Mouse (Mus musculus): ENCODE measurements around the gene Zcchc24. TPM values are rescaled to one million over a fixed set of nuclear protein-coding genes. Genes with fewer than 3 reads are reported as not detected.

The Zcchc24 gene
- total RNA-seq, 1 experiment from 2014 or later, result 32.5 TPM

DNA sequence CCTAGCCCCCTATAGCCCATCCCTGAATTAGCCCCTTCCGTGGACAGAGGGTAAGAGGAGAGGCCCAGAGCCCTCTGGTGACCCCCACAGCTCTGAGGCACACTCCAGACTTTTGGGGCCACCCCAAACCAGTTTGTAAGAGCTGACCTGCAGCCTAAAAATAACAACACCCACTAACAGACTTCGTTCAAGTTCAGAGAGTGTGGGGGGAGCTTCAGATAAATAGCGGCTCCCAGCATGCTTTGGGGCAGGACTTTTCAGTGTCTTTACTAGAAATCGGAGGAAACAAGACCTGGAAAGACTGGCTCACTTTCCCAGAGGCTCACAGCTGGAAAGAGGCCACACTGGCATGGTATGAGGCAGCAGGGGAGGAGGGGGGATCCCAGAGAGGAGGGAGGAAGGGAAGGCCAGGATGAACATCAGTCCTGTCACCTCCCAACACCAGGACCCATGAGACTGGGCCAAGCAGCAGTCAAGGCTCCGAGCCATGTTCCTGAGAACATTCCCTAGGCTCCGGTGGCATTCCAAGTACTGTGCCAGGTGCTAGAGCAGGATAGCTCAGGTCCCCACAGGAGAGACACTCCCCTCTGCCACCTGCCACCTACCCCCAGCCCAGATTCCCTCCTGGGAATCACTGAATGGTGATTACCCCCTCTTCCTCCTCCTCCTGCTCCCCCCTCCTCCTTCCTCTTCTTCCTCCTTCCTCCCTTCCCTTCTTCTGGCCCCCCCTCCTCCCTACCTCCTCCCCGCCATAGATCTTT is 20.7 kb downstream of the Zcchc24 start:
- DNase-seq, result peak; percentile 72

DNA sequence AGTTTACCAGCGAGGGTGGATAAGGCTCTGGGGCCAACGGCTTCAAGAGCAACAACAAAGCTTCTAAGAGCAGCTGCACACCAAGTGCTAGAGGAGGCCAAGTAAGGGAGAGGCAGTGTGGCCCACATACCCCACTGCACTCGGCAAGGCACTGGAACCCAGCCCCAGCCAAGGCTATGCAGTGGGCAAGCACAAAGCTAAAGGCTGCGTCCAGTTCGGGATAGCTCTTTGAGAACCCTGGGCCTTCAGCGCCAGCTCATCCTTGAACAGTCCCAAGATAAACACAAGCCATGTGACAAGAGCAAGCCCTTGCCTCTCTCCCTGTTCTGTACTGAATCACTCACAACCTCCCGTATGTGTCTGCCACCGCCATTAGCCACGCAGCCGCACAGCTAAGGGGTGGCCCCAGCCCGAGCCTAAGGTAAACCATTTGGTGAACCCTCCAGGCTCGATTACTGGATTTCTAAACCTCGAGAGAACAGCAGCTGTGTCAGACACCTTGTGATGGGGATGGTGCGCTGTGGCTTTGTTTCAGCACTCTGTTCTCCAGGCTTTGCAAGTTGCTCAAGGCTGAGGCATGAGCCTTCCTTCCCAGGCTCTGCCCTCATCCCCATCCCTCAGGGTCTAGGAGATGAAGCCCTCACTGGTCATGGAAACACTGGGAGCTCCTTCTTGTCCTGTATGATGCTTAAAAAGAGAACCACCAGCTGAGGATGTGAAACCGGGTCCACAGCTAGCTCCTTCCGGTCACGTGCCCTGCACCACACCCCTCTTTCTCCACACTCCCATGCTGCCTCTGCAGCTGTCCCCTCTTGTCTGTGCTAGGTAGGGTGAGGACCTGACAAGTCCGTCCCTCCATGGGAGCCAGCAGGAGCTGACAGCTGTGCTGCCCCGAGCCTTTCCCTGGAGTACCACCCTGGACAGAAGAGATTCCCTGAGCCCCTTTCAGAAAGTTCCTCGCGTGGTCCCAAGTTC is 21.6 kb downstream of the Zcchc24 start:
- DNase-seq, result no peak

DNA sequence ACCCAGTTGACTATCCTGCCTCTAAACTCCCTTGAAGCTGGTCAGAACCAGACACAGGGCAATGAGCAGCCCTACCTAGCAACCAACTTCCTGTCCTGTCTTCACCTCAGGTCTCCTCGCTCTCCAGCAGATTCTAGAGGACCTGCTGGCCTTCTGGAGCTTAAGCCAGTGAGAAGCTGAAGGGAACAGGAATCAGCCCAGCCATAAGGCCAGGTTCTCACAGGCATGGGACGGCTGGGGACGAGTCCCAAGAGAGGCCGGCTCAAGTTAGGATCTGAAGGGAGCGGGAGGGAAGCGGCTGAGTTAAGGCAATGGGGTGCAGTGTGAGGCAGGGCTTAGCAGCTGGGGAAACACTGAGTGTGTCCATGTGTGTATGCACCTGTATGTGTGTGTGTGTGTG is 22.5 kb downstream of the Zcchc24 start:
- no peak for DNase-seq

DNA sequence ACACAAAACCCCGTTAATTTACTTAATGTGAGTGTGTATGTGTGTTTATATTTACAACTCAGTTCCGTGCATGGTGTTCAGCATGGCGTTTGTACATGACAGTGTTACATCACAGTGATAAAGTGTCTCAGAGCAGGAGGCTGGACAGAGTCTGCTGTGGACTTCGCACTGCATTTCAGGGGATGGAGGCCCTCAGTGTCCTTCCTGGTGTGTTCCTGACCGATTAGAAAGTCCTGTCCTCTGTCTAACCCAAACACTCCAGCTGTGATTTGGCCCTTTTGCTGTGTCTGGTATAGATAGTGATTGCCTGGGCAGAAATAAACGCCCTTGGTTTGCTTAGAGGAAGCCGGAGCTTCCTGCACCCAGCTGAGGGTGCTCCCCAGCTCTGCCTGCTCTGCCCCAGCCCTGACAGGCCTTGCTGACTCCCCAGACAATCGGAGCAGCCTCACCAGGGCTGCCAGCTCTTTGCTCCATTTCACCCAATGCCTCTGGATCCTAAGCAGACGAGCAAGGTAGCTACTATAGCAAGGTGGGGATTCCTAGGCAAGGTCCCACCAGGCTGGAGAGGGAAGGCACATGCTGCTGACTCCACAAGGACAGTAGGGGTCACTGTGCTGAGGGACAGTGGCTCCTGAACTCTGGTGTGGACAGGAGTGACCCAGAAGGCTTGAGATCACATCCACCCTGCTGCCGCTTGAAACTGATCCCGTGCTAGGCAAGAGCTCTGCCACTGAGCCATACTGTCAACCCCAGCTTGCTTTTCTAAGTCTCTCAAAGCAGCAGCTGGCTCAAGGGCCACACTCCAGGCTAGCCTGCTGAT is 23.3 kb downstream of the Zcchc24 start:
- no peak for DNase-seq

DNA sequence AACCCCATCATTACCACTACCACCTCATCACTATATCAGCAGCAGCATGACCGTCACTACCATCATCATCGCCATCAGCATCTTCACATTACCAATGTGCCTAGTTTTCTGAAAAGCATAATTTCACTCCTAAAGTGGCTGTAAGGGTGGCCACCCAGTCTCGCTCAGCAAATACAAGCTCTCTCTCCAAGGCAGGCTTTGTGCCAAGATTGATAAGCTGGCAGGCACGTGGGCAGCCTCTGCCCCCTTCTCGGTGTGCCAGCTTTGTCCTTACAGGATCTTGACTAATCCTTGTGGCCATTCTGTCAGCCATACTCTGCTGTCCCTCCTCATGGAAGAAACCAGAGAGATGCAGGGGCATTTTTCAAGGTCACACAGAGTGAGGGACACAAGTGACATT is 25.9 kb downstream of the Zcchc24 start:
- DNase-seq, result no peak

DNA sequence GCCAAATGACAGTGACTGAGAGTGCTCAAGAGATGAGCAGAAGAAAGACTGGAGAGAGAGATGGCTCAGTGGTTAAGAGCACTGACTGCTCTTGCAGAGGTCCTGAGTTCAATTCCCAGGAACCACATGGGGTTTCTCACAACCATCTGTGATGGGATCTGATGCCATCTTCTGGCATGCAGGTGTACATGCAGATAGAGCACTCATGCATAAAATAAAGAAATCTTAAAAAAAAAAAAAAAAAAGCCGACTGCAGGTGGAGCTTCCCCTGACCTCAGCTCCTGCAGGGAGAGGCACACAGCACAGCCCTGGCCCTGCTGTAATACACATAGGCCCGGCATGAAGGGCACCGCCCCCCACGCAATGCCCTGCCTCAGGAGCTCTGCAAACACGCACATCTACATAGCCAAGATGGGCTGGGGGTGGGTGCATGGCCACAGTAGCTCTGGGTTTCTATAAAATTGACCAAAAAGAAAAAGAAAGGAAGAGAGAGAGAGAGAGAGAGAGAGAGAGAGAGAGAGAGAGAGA is 26.9 kb downstream of the Zcchc24 start:
- DNase-seq, result no peak

DNA sequence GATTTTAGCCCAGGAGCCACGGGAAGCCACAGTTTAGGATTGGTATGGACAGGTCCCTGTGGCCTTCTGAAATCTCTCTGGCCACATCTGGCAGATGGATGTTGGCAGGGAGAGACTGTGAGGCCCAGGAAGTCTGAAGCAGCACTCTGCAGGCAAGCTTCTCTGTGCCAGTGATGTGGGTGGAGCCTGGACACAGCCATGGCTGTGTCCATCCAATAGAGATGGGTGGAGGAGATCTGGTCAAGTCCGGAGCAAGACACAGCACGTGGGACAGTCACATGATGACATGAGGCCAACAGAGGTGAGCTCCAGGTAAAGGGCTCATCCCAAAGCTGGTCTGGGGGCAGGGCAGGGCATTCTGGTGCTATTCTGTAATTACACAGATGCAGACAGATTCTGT is 27.6 kb downstream of the Zcchc24 start:
- no peak for DNase-seq

DNA sequence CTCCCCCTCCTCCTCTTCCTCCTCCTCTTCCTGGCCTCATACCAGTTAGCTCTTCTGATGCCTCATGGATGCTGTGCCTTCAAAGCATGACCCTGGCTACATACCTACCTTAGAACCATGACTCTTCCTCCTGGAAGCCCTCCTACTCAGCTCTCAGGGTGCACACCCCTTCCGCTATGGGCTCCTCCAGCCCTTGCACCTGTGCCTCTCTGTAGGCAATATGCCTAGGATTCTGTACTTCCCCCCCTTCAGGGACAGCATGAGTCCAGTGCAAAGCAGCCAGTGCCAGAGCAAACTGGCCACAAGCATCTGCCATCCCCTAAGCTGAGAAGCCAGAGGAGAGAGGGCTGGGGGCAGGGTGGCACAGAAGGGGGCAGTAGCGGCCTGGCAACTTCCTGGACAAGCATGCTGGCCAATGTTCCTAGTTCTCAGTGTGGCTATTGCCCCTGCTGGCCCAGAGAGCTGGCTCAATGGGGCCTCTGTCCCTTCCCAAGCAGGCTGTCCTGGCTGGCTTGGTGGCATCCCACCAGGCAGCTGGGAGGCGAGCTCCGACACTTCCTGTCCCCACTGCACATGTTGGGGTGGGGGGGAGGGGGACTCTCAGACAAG is 28.8 kb downstream of the Zcchc24 start:
- no peak for DNase-seq

DNA sequence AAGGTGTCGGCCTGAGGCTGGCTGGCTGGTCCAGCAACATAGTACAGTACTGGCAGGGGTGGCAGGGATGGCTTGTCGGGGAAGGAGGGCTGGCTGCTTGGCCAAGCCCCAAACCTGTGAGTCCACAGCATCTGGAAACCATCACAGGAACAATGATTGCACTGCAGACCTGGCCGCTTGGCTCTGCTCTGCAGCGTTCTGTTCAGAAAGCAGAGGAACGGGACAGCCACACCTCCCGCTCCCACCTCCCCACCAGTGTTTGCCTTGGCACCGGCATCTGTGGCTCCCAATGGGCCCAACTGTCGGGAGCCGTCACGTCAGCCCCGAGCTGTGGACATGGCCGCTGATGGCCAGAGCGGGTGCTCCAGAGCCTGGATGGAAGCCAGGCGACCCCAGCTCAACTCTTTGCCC is 30.2 kb downstream of the Zcchc24 start:
- DNase-seq, result peak; percentile 52

DNA sequence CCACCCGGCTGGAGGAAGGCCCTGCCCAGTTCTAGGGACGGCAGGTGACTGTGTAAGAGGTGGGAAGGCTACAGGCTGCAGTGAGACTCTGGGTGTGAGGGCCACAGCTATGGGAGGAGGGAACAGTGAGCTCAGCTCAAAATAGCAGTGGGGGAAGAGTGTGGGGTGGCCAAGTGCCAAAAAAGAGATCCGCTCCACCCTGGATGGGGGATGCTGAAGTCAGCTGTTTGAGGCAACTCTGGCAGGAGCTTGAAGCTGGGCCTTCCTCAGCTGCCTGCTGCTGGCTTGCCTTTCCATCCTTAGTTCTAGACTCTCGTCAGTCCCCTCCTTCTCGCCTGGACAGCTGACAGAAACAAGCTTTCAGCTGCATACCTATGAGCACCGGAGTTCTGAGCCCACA is 32.2 kb downstream of the Zcchc24 start:
- DNase-seq, result no peak

DNA sequence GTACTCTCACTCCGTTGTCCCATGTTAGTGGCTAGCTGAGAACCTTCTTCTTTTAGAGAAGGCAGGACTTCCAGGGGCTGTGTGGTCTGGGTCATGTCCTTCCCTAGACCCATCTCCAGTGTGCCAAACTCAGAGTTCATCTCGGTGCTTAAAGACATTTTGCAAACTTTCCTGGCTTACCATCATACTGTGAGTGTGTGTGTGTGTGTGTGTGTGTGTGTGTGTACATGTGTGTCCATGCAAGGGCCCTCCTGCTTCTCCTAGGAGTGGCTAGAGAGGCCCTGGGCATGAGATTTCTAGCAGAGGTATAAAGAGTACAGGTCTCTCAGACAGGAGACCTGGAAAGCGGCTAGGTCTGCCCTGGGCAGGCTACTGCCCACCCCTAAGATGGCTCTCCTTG is 32.7 kb downstream of the Zcchc24 start:
- no peak for DNase-seq

DNA sequence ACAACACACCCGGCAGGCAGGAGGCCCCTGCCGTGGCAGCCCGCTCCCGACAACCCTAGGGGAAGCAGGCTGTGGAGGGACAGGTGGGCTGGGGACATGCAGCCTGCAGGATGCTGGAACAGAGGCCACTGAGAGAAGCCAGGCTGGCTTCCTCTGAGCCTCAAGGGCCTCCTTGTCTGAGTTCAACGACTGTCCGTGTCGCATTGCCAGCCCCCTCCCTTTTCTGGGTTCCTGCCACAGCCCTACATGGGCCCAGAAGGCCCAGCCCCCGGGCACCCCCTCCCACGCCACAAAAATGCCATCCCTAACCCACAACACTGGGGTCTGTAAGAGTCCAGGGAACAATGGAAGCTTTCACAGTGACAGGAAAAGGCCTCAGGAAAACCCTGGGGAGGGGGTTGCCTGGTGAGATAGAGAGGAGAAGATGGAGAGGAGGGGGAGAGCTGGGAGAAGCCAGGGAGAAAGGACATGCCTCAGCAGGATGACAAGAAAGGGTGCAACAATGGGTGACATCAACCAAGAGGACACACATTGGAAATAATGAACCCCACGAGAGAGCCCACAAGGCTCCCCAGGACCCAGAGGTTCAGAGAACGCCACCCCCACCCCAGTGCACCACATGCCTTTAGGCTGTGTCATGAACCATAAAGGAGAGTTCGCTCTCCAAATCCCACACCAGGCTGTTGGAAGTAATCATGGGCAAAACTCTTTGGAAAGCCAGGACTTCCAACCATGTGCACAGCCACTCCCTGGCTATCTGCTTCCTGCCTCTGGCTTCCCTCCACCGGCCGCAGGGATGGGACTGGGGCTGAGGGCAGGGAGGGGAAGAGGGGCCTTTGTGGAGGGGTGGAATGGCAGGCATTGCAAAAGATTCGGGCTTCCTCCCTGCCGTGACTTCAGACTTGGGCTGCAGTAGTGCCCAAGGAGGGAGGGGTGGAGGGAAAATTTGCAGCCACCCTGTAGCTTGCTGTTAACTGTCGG is 33.8 kb downstream of the Zcchc24 start:
- DNase-seq, result no peak

DNA sequence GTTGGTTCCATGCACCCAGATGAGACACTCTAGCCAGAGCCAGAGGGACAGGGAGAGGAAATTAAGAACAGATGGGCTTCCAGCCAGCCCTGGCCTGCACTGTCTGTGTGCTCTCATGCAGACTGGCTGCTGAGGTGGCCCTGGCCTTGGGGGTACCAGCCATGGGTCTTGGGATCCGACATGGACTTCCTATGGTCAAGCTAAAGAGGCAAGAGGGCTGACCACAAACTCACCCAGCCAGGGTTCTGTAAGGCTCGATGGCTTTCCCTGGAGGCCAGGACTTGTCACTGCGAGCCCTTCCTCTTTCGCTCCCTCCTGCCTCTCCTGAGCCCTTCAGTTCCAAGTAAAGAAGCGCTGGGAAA is 41.7 kb downstream of the Zcchc24 start:
- no peak for DNase-seq

DNA sequence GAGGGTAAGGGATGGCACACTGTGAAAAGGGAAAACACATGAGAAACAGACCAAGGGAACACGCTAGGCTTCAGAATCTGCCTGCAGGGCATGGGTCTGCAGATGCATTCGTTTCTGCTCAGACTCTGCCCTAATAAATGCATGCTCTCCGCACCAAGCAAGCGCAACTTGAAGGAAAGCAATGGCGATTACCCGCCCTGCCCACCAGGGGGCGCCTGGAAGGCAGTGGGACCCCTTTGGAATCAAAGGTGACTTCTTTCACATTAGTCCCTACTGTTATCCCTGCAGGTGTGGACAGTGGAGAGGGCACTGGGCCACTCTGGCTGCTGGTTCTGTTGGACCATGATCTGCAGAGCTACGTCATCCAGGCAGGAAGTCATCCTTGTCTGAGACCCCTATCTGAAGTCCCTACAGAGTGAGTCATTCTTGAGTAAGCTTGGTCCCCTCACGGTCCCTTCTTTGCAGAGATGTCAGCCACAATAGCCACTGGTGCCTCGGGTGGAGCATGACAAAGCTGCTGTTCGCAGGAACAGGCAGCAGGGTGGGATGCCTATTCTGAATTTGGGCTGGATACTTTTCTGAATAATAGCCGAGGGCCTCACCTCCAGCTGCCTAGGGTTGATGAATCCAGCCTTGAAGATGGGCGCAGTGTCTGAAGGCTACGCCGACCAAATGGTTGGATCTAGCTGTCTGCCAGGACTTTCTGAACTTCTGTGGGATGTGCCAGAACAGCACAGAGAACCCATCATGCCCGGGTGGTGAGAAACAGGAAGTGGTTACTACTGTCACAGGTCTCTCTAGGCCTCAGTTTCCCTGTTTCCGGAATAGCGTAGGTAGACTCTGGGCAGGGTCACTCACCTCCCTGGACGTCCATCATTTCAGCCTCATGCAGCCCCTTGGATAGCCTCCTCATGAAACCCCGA is 42.4 kb downstream of the Zcchc24 start:
- DNase-seq, result peak; percentile 75

DNA sequence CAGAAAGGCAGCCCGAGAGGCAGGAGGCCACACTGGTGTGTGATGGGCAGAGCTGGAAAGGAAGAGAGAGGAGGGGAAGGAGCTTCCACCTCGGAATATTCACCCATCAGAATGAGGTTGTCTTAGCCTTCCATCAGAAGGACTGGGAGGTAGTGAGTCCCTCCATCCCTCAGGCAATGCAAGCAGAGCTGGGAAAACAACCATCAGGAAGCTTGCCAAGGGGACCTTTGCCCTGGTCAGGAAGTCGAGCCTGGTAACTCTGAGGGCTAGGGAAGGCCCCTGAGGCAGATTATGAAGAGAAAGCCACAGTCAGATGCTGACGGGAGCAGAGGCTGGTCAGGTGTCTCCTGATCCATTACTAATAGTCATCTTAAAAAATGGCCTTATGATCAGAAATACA is 43.1 kb downstream of the Zcchc24 start:
- DNase-seq, result no peak

DNA sequence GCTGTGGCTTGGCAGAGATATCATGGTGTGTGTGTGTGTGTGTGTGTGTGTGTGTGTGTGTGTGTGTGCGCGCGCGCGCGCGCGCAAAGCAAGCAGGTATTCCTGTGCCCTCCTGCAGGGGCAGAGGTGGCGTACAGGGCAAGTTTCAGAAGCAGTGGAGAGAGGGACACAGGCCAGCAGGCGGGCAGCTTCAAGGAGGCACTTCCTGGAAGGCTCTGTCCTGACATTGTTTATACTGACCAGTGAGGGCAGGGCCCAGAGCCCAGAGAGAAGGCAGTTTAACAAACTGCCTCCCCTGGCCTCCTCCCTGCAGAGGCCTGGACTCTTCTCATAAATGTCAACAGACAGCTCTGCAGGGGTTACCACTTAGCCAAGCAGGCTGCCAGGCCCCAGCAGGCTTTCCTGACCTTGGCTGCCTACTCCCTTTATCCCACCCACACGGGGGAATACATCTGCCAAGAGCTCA is 43.8 kb downstream of the Zcchc24 start:
- DNase-seq, result peak; percentile 57

DNA sequence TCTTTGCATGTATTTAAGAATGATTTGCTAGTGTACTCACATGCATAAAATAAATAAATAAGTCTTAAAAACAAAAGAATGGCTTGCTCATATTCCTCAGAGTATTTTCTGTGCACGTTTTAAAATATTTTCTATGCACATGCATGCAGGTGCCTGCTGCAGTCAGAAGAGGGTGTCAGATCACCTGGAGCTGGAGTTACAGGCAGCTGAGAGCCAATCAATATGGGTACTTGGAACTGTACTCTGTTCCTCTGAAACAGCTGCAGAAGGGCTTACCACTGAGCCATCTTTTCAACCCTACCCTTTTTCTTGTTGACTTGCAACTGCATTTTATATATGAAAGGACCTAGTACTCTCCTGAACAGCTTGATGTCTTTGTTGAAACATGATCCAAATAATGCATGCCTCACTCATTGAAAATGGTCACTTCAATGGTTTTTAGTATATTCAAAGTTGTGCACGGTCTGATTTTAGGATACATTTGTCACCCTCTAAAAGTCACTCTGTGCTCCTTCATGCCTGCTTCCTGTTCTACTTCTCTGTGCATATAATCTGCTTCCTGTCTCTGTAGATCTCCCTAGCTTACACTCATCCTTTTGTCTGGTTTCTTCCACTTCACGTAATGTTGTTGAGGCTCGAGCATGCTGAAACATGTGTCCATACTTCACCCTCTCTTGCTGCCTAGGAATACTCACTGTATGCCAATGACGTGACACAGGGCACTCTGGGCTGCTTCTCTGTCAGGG is 47.7 kb downstream of the Zcchc24 start:
- no peak for DNase-seq

DNA sequence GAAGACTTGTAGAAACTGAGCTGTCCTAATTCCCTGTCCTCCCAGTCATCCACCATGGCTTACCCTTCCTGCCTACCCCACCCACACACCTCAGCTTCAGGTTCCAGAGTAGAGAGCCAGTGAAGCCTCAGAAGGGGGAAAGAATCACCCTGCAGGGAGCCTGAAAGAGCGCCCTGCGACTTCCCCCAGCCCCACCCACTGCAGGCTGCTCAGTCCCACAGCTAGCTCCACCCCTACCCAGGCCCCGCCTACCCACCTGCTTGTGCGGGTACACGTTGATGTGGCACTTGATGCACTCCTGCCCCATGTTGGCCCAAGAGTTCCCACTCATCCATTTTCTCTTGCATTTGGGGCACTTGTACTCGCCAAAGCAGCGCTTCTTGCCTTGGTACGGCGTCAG is 49.5 kb downstream of the Zcchc24 start:
- no peak for DNase-seq

DNA sequence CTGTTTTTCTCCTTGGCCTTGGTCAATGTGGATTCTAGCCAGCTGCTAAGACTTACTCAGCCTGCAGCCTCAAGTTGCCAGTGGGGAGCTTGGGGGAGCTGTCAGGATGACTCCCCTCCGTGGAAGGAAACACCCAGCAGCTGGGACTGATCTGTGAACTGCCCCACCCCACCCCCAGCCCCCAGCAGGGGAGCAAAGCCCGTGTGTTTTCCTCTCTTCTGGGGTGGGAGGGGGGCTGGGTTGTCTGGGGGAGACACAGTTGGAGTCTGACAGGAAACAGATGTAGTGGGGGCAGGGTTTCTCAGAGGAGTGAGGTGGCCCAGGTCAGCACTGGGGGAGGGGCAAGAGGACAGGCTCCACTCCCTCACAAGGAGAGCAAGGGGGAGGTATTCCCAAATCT is 50.4 kb downstream of the Zcchc24 start:
- DNase-seq, result peak; percentile 45

Data from adrenal gland, postnatal 14 days (tissue).